Mouse (Mus musculus): ENCODE measurements around the gene Tpp1. TPM values are rescaled to one million over a fixed set of nuclear protein-coding genes. Genes with fewer than 3 reads are reported as not detected.
"Not testable (repeated sequence)": the region's sequence is repeated elsewhere in the genome, so short reads cannot be mapped to it uniquely, and the experiment has no call there.

Tpp1 gene
- polyA plus RNA-seq, 1 experiment, result 200 TPM

- TF ChIP-seq POLR2A (IDR thresholded peaks at IDR 0.05; ENCODE audit: low read depth, low read length) (no peak; the same call in 1 of the 2 replicates), CTCF (IDR thresholded peaks at IDR 0.05; ENCODE audit: borderline replicate concordance, insufficient read depth, low read length) (no peak)
- Histone ChIP-seq H3K4me1 (ENCODE audit: control insufficient read depth, insufficient read depth, low read length) (peaks cover 9% of the 10 kb centered on the region), H3K4me3 (ENCODE audit: insufficient read depth, low read length) (no peak overlapping the region), H3K27ac (ENCODE audit: insufficient read depth, low read length) (no peak overlapping the region)
These were observed 10.1 kb downstream of the Tpp1 start for GRCm38 (mm10) chr7:105741978-105742377.

- H3K27ac ChIP-seq (ENCODE audit: insufficient read depth, low read length), result peak overlapping the region; percentile 94
- peak; percentile 31; the same call in 1 of the 2 replicates for TF ChIP-seq POLR2A (IDR thresholded peaks at IDR 0.05; ENCODE audit: low read depth, low read length)
- TF ChIP-seq CTCF (IDR thresholded peaks at IDR 0.05; ENCODE audit: borderline replicate concordance, insufficient read depth, low read length), result no peak
- H3K4me3 ChIP-seq (ENCODE audit: insufficient read depth, low read length), result no peak overlapping the region
- peaks cover 9% of the 10 kb centered on the region for H3K4me1 ChIP-seq (ENCODE audit: control insufficient read depth, insufficient read depth, low read length)
These were observed 11.2 kb downstream of the Tpp1 start for GRCm38 (mm10) chr7:105740851-105741250.

GRCm38 (mm10) chr7:105740089-105740795 is 11.8 kb downstream of the Tpp1 start:
- H3K27ac ChIP-seq (ENCODE audit: insufficient read depth, low read length), result peak overlapping the region; percentile 94
- peaks cover 9% of the 10 kb centered on the region for H3K4me1 ChIP-seq (ENCODE audit: control insufficient read depth, insufficient read depth, low read length)
- TF ChIP-seq POLR2A (IDR thresholded peaks at IDR 0.05; ENCODE audit: low read depth, low read length) (no peak), CTCF (IDR thresholded peaks at IDR 0.05; ENCODE audit: borderline replicate concordance, insufficient read depth, low read length) (no peak)

GRCm38 (mm10) chr7:105738948-105739347 is 13.1 kb downstream of the Tpp1 start:
- H3K4me3 ChIP-seq (ENCODE audit: insufficient read depth, low read length), result peak overlapping the region; percentile 99
- peak; percentile 67 for TF ChIP-seq POLR2A (IDR thresholded peaks at IDR 0.05; ENCODE audit: low read depth, low read length)
- TF ChIP-seq CTCF (IDR thresholded peaks at IDR 0.05; ENCODE audit: borderline replicate concordance, insufficient read depth, low read length), result no peak
- peak overlapping the region; percentile 99 for H3K27ac ChIP-seq (ENCODE audit: insufficient read depth, low read length)
- peaks cover 9% of the 10 kb centered on the region for H3K4me1 ChIP-seq (ENCODE audit: control insufficient read depth, insufficient read depth, low read length)

More at GRCm38 (mm10) chr7:105740089-105740795, 11.8 kb downstream of the Tpp1 start:
- no peak overlapping the region for H3K4me3 ChIP-seq (ENCODE audit: insufficient read depth, low read length)

- H3K27ac ChIP-seq (ENCODE audit: insufficient read depth, low read length), result peak overlapping the region; percentile 99
- H3K4me1 ChIP-seq (ENCODE audit: control insufficient read depth, insufficient read depth, low read length), result peaks cover 9% of the 10 kb centered on the region
- peak overlapping the region; percentile 99 for H3K4me3 ChIP-seq (ENCODE audit: insufficient read depth, low read length)
- TF ChIP-seq CTCF (IDR thresholded peaks at IDR 0.05; ENCODE audit: borderline replicate concordance, insufficient read depth, low read length), result no peak
- no peak for TF ChIP-seq POLR2A (IDR thresholded peaks at IDR 0.05; ENCODE audit: low read depth, low read length)
These were observed 13.7 kb downstream of the Tpp1 start for GRCm38 (mm10) chr7:105738286-105738685.

- H3K4me1 ChIP-seq (ENCODE audit: control insufficient read depth, insufficient read depth, low read length), result peaks cover 9% of the 10 kb centered on the region
- peak overlapping the region; percentile 99 for H3K27ac ChIP-seq (ENCODE audit: insufficient read depth, low read length)
- peak overlapping the region; percentile 99 for H3K4me3 ChIP-seq (ENCODE audit: insufficient read depth, low read length)
- TF ChIP-seq POLR2A (IDR thresholded peaks at IDR 0.05; ENCODE audit: low read depth, low read length) (peak; percentile 18; the same call in 1 of the 2 replicates), CTCF (IDR thresholded peaks at IDR 0.05; ENCODE audit: borderline replicate concordance, insufficient read depth, low read length) (no peak)
These were observed 14.4 kb downstream of the Tpp1 start for GRCm38 (mm10) chr7:105737648-105738047.

GRCm38 (mm10) chr7:105736911-105737521 is 15.0 kb downstream of the Tpp1 start, which contains the start of gene Rrp8:
TSS of gene Rrp8 (minus strand) at chr7:105737385.
- Histone ChIP-seq H3K4me1 (ENCODE audit: control insufficient read depth, insufficient read depth, low read length) (peaks cover 9% of the 10 kb centered on the region), H3K4me3 (ENCODE audit: insufficient read depth, low read length) (peak within 1 kb of the TSS; percentile 99), H3K27ac (ENCODE audit: insufficient read depth, low read length) (peak within 1 kb of the TSS; percentile 99)
- TF ChIP-seq CTCF (IDR thresholded peaks at IDR 0.05; ENCODE audit: borderline replicate concordance, insufficient read depth, low read length), result no peak
- TF ChIP-seq POLR2A (IDR thresholded peaks at IDR 0.05; ENCODE audit: low read depth, low read length), result peak; percentile 33; the same call in 1 of the 2 replicates

GRCm38 (mm10) chr7:105736264-105736901 is 15.7 kb downstream of the Tpp1 start, which contains the start of gene Ilk:
TSS of gene Ilk (plus strand) at chr7:105736592.
- Histone ChIP-seq H3K4me1 (ENCODE audit: control insufficient read depth, insufficient read depth, low read length) (peaks cover 9% of the 10 kb centered on the region), H3K4me3 (ENCODE audit: insufficient read depth, low read length) (peak within 1 kb of the TSS; percentile 99), H3K27ac (ENCODE audit: insufficient read depth, low read length) (peak within 1 kb of the TSS; percentile 99)
- TF ChIP-seq POLR2A (IDR thresholded peaks at IDR 0.05; ENCODE audit: low read depth, low read length) (peak; percentile 73), CTCF (IDR thresholded peaks at IDR 0.05; ENCODE audit: borderline replicate concordance, insufficient read depth, low read length) (no peak)

- H3K27ac ChIP-seq (ENCODE audit: insufficient read depth, low read length), result peak overlapping the region; percentile 78
- H3K4me1 ChIP-seq (ENCODE audit: control insufficient read depth, insufficient read depth, low read length), result not testable (repeated sequence)
- peak overlapping the region; percentile 87 for H3K4me3 ChIP-seq (ENCODE audit: insufficient read depth, low read length)
These were observed 16.6 kb downstream of the Tpp1 start for GRCm38 (mm10) chr7:105735464-105735863.

All from embryonic fibroblast, embryonic 13.5 days (primary cell).